Mouse (Mus musculus) left cerebral cortex, postnatal 14 days (tissue): ENCODE data around the gene Prkd3. TPM values are rescaled to one million over a fixed set of nuclear protein-coding genes. Genes with fewer than 3 reads are reported as not detected.

ENCODE experiments used
- DNase-seq, 2 experiments: peaks; one replicate each; pipeline ENCODE4 v3.0.0; 2021 to 2022; ENCODE audit warnings: low spot score in 2 of 2, mixed read lengths in 1 of 2
- intact Hi-C: fragments of 180-260 bp; cut with DNase I; formaldehyde crosslinking; loops from one replicate; pipeline ENCODE4 v1.15.1; 2025
- total RNA-seq, 2 experiments: library from RNA; stranded (reverse); gene quantifications; 2 replicates each; pipeline ENCODE4 v1.2.3; 2021

Prkd3 gene
- total RNA-seq, 2 experiments from 2014 or later: 11.2 to 11.3 TPM

DNA sequence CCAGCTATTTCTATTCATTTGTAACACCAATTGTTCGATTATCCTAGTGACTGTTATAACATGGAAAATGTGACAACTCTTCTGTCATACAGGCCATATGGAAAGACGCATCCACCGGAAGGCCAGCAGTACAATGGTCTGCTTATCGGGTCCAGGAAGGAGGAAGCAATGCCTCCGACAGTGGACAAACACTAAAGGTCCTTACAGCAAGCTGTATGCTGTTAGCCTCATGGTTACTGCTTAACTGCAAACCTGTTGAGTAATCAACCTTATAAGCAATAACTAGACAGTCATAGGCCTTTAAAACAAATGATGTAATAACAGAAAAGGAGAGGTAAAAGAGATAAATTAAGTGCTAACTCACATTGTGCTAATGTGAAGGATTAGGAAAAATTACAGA, 69.4 kb downstream of the Prkd3 start:
- DNase-seq: no peak
- intact Hi-C loops: no loop called here

DNA sequence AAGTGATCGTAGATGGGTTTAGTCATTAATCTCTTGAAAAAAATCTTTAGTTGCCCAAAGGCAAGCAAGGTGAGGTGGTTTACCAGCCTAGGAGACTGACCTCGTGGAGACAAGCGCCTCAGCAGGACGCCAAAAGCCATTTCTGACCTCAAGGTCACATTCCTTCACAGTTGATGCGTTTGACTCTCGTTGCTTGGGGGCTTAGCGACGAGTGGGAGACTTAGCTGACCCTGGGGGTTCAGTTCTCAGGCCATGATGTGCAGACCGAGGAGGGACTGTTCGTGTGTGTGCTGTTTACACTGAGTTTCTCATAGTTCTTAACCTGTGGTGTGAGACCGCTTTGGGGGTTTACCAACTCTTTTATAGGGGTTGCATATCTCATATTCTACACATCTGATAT, 78.0 kb downstream of the Prkd3 start:
- intact Hi-C loops: no loop called here
- no peak for DNase-seq

DNA sequence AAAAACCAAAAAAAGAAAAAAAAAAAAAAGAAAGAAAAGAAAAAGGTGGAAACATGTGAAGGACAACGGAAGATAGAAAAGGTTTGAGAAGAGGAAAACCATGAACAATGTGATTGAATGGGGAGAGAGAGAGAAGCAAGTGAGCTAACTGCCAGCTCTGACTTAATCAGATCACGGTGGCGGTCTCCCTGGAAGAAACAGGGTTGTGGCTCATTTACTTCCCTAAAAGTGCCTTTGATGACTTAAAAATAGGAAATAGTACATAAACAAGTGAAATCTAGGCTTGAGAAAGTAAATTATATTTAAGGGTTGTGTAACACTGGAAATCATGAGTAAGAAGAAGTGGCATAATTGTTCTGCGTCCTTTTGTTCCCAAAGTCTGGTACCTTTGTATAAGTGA, 81.7 kb downstream of the Prkd3 start:
- intact Hi-C loops: loop anchor here (5.0 kb wide), 1 partner anchor 102 kb away; the partner anchor contains the start of genes Gpatch11 and Heatr5b
- no peak for DNase-seq

DNA sequence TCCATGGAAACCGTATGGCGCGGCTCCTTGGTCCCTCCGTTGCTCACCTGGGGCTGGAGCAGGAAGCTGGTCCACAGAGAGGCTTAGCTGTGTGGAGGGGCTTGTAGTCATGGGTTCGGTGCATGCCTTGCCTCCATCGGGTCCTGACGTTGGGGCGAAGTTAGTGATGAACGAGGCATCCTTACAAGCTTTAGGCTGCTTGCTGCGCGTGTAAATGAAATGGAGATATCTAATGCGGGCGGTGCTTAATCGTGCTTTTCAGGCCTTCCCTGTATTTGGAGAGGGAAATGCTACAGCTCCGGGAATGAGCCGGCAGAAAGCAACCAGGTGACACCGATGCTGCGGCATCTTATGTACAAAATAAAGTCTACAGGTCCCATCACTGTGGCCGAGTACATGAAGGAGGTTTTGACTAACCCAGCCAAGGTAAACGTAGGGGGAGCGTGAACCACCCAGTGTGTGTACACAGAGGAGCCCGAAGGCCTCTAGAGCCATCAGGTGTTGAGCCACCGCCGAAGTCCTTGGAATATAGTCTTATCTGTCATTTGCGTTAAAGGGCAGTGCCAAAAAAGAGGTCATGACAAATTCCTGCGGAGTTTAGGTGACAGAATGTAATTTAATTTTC, 83.3 kb downstream of the Prkd3 start:
- DNase-seq: peak in 1 of 2 experiments; percentile 23
- intact Hi-C loops: loop anchor here (5.0 kb wide), 1 partner anchor 100 kb away; the partner anchor contains the start of genes Gpatch11 and Heatr5b

DNA sequence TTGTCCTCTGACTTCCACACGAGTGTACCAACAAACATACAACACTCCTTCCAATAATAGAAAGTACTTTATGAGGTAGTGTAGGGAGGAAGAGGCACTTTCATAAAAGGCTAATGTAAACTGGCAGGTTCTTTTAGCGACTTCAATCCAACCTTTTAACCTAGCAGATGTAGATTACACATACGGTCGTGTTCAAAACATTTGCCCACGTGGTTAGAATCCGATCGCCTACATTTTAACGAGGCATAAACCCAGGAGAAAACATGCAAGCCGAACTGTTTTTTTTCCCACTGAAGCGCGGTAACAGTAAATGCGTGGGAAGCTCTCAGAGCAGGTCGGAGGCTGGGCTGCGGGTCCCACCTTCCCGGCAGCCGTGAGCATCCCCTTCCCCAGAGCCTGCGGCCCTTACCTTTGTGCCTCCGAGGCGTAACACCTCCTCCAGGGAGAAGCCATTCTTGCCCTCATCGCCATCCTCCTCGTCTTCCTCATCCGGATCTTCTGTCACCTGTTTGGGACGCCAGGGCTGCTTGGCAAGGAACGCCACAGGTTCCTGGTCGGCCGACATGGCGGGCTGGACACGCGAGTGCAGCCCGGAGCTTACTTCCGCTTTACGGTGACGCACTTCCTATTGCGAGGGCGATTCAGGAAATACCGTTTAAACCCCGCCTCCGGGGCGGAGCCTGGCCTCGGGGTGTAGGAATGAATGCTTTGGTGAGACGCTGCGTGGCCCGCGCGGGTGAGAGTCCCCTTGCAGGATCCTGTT, 84.0 kb downstream of the Prkd3 start, which contains the start of the genes Cebpz and Ndufaf7:
Gene Cebpz (minus strand): TSS at position 601 of the 763 bp plus-strand sequence.
Gene Ndufaf7 (plus strand): TSS at position 671 of the 763 bp plus-strand sequence.
- DNase-seq: peak; percentile 96 to 99
- intact Hi-C loops: loop anchor here (5.0 kb wide), 1 partner anchor 99 kb away; the partner anchor contains the start of genes Gpatch11 and Heatr5b

DNA sequence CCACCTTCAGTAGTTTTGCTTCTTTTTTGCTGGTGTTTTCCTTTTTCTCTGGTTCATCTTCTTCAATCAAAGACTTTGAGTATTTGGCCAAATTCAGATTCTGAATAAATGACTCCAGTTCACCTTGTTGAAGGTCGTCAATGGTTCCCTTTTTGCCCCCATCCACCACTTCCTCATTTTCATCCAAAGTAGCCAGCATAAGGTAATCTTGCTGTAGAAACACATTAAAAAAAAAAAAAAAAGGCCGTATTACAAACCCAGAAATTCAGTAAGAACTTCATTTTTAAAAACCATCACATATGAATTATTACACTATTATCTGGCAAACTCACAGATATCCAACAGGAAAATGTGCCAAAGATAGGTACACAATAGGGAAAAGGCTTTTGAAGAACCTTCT, 84.8 kb downstream of the Prkd3 start:
- intact Hi-C loops: loop anchor here (5.0 kb wide), 1 partner anchor 99 kb away; the partner anchor contains the start of genes Gpatch11 and Heatr5b

DNA sequence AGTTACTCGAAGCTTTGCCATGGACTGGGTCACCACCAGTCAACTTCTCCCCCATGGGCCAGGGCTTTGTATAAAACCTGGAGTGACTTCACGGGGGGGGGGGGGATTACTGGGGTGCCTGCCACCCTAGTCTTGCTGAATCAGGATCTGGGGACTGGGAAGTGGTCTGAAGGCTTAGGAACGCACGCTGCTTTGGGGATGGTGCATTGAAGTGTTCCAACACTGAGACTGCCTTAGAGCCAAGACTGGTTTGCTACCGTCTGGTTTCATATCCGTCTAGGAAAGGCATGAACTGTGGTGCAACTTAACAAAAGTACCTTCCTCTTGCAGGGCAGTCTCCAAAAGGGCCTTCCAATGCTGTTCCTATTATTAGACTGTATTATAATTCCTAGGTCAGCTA, 102.9 kb downstream of the Prkd3 start:
- intact Hi-C loops: no loop called here
- DNase-seq: peak; percentile 13 to 29

More for the DNA sequence above, 84.8 kb downstream of the Prkd3 start:
- no peak for DNase-seq

DNA sequence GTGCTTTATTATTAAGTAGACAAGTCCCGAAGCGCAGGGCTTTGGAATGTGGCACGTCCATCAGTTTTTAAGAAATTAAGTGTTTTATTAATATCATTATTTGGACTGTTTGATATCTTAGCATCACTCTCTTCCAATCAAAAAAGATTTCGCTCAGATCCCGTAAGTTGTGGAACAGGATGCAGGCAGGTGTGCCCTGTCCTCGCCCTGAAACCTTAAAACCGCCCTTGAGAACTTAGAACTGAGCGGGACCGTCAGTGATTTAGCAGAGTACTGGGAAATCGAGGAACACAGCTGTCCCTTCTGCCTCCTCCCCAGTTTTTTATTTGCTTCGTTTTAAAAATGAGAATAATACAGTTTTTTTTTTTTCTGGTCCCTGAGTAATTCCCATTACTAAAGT, 103.7 kb downstream of the Prkd3 start:
- no peak for DNase-seq
- intact Hi-C loops: no loop called here

DNA sequence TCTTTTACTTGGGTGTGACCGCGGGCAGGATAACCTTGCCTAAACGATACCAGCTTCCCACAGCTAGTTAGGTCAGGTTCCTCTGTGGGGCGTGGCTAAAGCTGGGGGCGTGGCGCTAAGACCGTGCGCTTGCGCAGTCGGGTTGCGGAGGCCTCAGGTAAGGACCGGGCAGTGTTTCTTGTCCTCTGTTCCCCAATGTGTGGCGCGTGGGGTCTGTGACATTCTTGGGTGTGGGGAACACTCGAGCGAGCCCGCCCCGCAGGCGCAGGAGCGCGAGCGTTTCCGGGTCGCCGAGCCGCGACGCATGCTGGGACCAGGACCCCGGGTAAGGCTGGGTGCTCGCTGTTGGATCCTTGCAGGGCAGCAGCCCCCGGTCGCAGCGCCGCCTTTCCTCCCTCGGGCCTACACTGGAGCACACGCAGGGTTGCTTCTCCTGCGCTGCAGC, 104.2 kb downstream of the Prkd3 start, which contains the start of gene Cebpzos:
Gene Cebpzos (plus strand): TSS at position 132 of the 445 bp plus-strand sequence.
- intact Hi-C loops: no loop called here
- peak; percentile 87 to 91 for DNase-seq

DNA sequence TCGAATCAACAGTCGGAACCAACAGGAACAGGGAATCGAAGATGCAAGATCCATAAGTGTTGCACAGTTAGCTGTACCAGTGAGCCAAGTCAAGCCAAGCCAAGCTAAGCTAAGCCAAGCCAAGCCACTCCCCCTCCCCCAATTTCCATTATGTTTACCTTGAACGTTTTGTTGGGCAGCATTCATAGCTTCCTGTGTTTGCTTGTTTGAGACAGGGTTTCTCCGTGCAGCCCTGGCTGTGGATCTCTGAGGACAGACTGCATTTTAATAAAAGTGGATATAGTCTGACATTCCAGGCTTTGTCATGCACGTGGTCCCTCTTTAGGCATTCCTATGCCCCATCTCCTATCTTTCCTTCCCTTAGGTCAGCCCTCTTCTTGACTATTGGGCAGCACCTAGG, 104.8 kb downstream of the Prkd3 start:
- DNase-seq: no peak
- intact Hi-C loops: no loop called here

DNA sequence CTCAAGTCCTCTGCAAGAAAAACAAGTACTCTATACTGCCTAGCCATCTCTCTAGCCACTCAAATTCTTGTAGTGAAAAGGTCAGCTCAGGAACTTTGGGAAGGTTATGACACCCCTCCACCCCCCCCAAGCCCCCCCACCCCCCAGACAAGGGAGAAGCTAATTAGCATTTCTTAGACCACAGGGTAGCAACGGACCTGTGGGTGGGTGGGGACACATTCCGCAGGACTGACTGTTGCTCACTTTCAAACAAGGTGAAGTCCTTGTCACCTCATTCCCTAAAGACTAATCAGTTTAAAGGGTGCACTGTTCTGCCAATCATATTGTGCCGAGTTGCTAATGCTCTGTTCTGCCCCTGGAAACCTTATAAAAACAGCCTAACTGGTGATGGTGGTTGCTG, 106.7 kb downstream of the Prkd3 start:
- no peak for DNase-seq
- intact Hi-C loops: no loop called here

DNA sequence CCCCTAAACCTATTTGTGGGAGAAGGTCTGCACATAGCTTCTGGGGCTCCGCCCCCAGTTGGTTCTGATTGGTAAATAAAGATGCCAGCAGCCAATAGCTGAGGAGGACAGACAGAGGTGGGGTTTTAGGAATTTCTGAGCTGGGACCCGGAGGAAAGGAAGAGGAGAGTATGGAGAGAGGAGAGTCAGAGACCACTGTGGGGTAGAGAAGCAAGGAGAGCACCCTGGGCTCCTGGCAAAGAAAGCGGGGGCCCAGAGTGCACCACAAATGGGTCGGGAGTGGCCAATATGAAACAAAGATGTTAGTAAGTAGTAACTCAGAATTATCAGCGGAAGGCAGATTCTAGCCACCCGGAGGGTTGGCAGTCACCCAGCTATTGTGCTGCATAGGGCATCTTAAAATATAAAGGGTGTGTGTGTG, 107.7 kb downstream of the Prkd3 start:
- peak; percentile 22 to 32 for DNase-seq
- intact Hi-C loops: no loop called here

DNA sequence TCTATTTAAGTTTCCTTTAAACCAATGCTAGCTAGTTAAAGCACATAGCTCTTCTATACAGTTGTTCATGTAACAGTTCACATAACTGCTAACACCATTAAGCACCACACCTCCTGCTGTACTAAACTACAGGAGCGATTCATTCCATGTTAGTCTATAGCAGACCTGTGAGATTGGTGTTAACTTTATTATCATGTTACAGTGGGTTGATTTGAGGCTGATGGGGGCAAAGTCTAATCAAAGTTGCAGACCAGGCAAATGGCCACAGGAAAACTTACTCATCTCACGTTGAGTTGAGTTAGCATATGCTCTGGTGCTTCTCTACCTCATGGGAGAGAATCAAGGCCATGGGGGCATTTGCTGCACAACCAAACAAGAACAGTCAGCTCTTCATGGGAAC, 111.2 kb downstream of the Prkd3 start:
- intact Hi-C loops: no loop called here
- no peak for DNase-seq

DNA sequence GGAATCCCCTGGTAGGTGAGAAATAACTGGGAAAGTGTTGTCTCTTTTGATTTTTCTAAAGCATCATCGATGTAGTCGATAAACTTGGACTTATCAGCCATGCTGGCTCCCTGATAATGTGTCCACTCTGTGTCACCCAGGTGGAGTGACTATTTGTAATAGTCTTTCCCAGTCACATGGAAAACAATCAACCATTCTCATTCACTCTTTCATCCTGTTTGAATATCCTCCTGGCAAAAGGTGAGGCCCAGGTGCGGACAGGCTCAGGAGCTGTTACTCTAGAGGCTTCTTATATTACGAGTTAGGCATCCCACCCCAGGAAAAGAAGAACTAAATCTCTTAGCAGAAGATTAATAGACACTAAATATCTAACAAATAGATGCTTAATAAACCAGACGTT, 113.7 kb downstream of the Prkd3 start, which contains the start of gene Sult6b1:
Gene Sult6b1 (minus strand): TSS at position 101 of the 400 bp plus-strand sequence.
- intact Hi-C loops: no loop called here
- DNase-seq: no peak

DNA sequence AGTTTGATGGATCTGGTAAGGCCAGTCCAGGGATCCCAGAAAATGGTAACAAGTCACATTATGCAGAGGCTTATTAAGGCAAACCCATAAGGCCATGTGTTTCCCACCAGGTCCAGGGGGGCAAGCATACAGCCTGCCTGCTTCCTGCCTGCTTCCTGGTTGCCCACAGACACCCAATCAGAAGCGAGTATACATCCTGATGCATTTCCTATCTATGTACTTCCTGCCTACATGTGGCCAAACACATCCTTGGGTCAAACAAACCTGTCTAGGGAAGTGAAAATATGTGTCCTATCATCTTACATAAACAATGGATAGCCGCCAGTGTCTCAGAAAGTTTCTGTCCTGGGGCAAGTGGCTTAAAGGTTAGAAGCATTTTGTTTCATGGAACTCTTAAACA, 117.5 kb downstream of the Prkd3 start:
- no peak for DNase-seq
- intact Hi-C loops: no loop called here

Other genes with a start within 250 kb of the Prkd3 start
- 10 to 100 TPM; 52.4 to 52.9 TPM for gene Heatr5b, start 185.5 kb downstream of the Prkd3 start, total RNA-seq
- gene Gpatch11, start 185.2 kb downstream of the Prkd3 start, total RNA-seq: 10 to 100 TPM; 31.5 to 31.9 TPM
- gene Eif2ak2, start 138.2 kb downstream of the Prkd3 start, total RNA-seq: 1 to 10 TPM; 3.4 to 5.7 TPM
- not detected for gene Sult6b1, start 113.8 kb downstream of the Prkd3 start, total RNA-seq
- 10 to 100 TPM; 34.3 to 35.4 TPM for gene Cebpzos, start 104.3 kb downstream of the Prkd3 start, total RNA-seq
- 10 to 100 TPM; 33.2 to 33.5 TPM for gene Cebpz, start 83.8 kb downstream of the Prkd3 start, total RNA-seq
- gene Ndufaf7, start 83.7 kb downstream of the Prkd3 start, total RNA-seq: 10 to 100 TPM; 59.3 to 66.2 TPM
- gene Qpct, start 31.1 kb upstream of the Prkd3 start, total RNA-seq: 10 to 100 TPM in 1 of 2 experiments, 1 to 10 TPM in 1; 7.9 to 12.5 TPM